Mouse (Mus musculus) frontal cortex, postnatal 25 days (tissue): ENCODE results near the gene Zfpm1.

Experiments
- DNase-seq, 2 experiments: peaks; one replicate each; pipeline ENCODE4 v3.0.0; 2022; ENCODE audit warnings: low spot score in 2 of 2

The Zfpm1 gene

DNA sequence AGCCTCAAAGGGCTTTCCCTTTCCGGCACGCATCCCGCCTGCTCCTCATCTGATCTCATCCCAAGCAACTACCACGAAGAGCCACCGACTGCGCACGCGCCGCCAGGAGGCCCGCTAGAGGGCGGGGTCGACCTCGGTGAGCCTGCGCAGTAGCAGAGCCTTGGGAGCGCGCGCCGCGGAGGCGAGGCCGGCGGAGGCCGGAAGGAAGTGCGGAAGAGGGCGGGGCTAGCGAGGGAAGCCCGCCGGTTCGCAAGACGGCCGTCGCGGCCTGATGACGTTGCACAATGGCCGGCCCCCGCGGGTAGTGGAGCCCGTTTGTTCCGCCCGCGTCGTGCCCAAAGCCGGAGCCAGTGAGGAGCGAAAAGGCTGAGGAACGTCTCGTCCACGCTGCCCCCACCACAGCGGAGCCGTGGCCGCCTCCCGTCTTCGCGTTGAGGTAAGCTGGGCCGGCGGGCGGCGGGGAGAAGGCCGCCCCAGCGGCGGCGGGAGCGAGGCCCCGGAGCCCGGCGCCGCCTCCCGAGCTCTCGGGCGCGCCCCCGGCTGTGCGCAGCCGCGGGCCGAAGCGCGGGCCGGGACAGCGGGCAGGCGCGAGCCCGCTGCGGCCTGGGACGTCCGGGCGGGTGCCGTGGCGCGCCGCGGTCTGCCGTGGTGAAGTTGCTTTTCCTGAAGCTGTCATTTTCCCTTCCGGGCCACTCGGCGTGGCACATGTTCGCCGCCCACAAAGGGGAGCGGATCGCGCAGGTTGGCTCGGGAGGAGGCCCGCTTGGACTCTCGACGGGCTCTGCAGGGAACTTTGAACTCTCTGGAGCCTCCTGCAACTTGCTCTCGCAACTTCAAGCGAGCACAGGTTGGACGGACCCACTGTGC is 94.7 kb downstream of the Zfpm1 start, which contains the start of gene Zc3h18:
TSS of gene Zc3h18 (plus strand) at position 245 of the 867 bp plus-strand sequence.
- peak; percentile 96 to 99 for DNase-seq

DNA sequence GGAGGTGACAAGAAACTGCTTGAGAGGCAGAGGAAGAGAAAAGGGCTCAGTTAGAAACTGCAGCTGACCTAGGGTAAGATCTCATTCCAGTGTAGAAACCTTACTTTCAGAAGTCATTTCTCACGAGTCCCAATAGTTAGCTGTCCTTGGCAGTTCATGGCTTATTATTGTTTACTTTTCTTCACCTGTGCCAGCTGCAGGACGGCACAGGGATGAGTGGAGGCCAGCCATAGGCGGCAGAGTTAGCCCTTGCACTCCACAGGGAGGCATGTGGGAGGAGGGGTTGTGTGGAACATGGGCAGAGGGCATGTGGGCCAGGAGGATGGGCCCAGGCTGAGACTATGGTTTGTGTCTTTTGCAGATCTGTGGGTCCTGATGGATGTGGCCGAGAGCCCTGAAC is 101.1 kb downstream of the Zfpm1 start:
- no peak for DNase-seq
